Mouse (Mus musculus): Measurements from ENCODE around the gene Cd207.
"Not testable (repeated sequence)": the region's sequence is repeated elsewhere in the genome, so short reads cannot be mapped to it uniquely, and the experiment has no call there.

Cd207 gene

DNA sequence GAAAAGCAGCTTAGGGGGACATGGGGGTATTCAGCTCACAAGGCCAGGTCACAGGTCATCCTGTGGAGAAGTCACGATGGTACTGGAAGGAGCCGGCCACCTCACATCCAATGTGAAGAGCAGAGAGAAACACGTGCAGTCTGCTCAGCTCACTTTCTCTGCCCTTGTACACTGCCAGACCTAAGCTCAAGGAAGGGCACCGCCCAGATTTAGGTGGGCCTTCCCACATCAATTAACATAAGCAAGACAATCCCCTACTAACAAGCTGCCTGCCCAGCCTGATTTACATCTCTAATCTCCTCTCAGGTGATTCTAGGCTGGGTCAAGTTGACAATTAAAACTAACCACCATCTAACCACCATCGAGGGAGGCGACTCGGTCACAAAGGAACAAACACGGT, 20.3 kb upstream of the Cd207 start:
- no peak for DNase-seq (ENCODE audit: low spot score in 2 of 2)

DNA sequence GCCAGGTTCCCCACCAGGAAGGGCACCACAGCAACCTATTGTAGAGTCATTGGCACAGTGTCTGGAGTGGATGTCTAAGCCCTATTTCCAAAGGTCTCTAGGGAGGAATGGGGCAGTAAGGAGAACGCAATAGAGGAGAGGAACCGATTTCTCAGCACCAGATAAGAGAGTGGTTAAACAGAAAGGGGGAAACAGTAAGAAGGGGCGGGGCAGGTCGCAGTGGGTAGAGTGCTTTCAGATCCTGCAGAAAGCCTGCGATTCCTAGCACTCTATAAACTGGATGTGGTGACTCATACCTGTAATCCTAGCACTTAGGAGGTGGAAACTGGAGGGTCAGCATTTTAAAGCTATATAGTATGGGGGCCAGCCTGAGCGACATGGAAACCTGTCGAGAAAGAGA, 19.0 kb upstream of the Cd207 start:
- no peak for DNase-seq (ENCODE audit: low spot score in 2 of 2)

DNA sequence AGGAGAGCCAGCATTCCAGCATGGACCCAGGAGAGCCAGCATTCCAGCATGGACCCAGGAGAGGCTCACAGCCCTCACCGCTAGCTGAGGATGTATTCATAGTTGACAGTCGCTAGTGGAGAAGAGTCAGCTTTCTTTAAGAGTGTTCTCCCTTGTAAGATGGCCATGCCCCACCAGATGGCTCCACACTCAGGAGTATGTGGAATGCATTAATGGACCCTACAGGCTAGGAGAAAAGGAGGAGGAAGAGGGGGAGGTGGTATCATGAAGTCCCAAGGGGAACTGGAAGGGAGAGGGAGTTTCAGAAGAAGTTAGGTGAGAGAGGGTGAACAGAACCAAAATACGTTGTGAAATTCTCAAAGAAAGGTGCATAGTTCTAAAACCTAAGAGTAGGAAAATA, 18.1 kb upstream of the Cd207 start:
- DNase-seq (ENCODE audit: low spot score in 2 of 2) = no peak

DNA sequence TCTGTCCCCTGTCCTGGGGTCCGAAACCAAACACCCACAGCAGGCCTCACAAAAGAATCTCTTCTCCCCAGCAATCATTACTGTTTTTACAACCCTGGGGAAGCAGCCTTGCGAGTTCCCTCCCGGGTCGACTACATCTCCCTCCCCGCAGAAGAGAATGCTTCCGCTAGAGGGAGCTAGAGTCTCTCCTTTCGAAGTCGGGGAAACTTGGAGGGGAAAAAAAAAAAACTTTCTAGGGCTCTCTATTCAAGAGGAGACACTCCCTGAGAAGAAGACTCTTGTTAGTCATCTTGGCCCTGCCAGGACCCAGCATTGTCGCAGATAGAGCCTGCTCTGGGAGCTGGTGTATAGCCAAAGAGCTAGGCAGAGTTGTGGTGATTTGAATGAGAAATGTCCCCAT, 16.2 kb upstream of the Cd207 start:
- DNase-seq (ENCODE audit: low spot score in 2 of 2) = peak in 1 of 2 experiments; percentile 31

DNA sequence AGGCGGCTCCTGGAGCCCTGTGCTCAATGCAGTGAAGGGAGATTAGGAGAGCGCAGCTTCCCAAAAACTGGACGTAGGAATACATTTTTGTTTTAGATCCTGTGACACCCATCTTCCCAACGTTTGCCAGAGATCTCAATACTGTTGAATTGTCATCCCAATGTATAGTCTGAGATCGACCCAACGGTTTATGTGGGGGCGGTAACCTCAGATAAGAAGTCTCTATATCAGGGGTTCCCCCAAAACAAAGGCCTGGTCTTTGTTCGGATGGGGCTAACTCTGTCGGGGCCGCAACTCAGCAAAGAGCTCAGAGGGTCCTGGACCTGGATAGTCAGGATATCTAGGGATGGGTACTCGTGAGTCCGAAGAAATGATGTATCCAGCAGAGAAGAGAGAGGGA, 15.3 kb upstream of the Cd207 start:
- DNase-seq (ENCODE audit: low spot score in 2 of 2) = no peak

DNA sequence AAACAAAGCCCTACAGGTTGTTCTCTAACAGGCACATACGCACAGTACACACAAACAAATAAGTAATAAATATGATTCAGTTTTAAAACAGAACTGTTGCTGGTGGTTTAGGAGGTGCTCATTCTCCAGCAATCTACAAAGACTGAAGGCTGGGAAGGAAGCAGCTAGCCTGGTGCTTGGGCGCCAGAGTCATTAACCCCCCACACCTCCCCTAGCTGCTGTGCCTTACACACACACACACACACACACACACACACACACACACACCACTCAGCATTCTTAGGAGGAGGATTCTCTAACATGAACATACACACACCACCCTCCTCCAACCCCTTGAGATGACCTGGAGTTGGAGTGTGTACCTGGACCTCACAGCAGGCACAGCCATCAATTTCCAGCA, 13.3 kb upstream of the Cd207 start:
- no peak for DNase-seq (ENCODE audit: low spot score in 2 of 2)

DNA sequence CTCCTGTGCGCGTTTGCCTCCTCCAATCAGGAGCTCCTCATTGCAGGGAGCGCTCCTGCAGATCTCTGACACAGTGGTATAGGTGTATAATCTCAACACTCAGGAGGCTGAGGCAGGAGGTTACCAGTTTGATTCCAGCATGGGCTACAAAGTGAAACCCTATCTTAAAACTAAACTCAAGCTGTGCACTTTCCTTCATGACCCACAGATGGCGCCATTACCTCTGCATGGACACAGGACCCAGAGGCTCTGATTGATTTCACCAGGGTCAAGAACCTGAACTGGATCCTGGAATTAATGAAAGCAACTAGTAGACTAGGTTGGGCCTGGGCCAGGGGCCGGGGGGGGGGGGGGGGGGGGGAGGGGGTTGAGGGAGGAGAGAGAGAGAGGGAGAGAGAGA, 12.6 kb upstream of the Cd207 start:
- peak in 1 of 2 experiments; percentile 26 for DNase-seq (ENCODE audit: low spot score in 2 of 2)

DNA sequence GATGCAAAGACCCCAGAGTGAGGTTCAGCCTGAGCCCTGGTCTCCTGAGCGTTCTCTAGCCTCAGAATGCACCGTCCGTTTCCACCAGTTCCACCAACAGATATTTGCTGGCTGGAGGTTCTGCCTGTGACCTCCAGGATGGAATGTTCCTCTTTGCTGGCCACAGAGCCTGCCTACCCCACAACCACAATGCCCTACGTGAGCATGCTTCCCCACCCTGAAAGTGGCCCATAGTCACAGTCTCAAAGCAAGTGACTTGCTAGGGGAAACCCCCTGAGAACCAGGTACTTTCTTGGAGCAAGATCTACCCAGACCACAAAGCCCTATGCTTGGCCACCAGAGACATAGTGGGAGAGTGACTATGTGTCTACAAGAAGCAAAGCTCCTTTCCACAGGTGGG, 11.7 kb upstream of the Cd207 start:
- DNase-seq (ENCODE audit: low spot score in 2 of 2) = no peak

DNA sequence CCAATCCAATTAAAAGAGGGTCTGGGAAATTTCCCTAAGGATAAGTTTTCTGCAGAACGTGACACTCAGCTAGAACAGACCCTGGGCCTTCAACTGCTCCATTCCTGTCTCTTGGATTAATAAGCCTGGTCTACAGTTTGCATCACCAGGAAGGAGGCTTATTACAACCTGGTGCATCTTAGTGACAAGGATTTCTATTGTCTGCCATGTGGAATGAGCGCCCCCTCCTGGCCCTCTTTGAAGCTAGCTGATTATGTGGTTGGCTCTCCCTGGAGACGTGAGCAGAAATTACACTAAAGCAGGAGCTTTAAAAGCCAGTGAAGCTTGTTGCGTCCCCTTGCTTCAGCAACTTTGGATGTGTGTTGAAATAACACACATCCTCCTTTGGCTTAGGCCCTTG, 4.3 kb downstream of the Cd207 start:
- peak; percentile 53 to 62 for DNase-seq (ENCODE audit: low spot score in 2 of 2)

DNA sequence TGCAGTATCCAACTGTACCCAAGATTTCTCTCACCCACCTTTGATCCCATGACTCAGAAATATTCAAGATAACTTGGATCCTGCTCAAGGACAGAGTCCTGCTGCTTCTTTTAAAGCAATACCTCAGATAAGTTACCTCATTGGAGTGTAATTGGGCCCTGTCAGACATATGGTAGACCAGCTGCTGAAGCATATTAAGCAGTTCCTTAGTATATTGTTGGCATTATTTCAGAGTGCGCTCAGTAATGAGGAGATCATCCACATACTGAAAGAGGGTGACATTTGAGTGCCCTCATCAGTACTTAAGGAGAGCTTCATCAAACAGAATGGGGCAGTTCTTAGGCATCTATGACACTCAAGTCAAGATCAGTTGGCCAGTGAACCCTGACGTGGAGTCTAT, 12.6 kb downstream of the Cd207 start:
- DNase-seq (ENCODE audit: low spot score in 2 of 2) = no peak

DNA sequence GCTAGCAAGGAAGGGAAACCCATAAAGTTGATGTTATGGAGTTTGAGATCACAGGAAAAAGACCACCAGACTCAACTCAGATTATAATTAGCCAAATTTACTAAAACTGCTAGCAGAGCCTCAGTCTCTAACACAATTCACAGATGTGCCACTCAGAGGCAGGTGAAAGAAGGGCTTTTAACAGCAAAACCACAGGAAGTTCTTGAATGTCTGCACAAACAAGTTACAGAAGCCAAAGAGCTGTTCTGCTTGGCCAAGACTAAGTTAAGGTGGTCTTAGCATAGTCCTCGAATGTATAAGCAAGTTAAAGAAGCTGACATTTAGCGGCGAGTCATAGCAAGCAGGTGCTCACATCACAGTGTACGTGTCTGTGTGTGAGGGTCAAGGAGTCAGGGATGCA, 16.8 kb downstream of the Cd207 start:
- DNase-seq (ENCODE audit: low spot score in 2 of 2) = no peak

DNA sequence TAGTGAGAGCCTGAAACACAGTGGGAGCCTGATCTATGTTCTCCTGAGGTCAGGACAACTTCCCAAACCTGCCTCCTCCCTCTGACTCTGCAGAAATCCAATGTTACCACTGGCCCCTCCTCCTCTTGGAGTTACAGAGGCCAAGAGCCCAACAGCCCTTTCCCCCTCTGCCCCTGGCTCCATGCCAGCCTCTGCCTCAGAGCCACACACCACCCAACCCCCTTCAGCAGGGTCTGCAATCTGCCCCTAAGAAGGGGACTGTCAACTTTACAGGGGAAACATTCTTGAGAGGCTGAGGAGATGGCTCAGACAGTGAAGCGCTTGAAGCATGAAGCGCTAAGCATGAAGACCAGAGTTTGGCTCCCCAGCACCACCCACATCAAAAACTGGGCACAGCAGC, 21.6 kb downstream of the Cd207 start, which contains the start of gene Clec4f:
Gene Clec4f (minus strand): TSS at position 101 of the 400 bp plus-strand sequence.
- no peak for DNase-seq (ENCODE audit: low spot score in 2 of 2)

DNA sequence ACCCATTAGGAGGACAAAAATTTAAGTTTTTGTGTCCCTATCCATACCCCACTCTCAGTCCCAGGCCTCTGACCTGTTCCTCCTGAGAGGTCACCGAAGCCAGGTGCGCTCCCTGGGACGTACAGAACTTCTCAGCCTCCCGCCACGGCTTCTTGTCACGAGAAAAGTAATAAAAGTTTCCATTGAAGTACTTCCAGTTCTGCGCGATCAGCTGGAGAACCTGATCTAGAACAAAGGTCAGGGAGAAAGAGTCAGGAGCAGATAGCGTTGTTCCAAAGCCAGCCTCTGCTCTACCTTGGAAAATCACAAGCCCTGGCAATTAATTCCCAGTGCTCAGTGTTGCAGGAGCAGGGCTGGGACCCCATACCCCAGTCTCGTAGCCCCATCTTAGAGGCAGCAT, 30.9 kb downstream of the Cd207 start:
- DNase-seq (ENCODE audit: low spot score in 2 of 2) = no peak

DNA sequence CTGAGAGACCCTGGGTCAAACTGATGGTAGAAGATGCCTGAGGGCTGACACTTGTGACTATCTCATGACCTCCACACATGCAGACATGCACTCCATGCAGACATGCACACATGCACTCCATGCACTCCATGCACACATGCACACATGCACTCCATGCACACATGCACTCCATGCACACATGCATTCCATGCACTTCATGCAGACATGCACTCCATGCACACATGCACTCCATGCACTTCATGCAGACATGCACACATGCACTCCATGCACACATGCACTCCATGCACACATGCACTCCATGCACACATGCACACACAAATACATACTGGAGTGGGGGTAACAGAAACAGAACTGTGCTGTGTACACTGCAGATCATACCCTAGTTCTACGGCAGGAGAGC, 42.3 kb downstream of the Cd207 start:
- no peak for DNase-seq (ENCODE audit: low spot score in 2 of 2)

DNA sequence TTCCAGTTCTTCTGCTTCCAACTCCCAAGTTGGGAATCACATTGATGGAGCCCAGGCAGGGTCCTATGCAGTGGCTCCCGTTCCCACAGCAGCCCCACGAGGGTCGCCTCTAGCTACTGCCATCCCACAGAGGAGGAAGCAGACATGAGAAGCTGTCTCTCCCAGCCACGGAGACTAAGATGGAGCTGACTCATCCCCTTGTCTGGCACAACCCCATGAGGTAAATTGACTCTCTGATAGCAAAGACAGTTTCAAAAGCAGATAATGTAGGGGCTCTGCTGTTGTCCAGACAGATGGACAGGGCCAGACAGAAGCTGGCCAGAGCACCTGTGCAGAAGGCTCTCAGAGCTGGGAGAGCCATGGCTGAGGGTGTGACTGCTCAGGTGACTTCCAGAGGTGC, 43.0 kb downstream of the Cd207 start:
- not testable (repeated sequence) for DNase-seq (ENCODE audit: low spot score in 2 of 2)

DNA sequence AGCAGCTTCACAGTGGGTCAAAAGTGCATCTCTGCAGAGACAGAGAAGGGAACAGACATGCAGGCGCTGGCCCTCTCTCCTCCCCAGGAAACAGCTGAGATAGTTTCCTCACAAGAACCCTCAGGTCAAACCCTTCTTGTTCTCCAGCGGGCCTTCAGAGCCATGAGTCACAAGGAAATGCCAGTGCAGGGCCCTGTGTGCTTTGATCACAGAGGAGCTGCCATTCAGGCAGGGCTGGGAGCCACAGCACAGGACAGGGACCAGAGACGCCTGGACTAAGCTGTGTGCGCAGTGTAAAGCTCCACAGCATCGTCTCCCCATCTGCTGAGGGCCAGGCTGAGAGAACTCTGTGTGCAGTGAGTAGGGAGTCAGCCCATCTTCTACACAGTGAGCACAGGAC, 43.6 kb downstream of the Cd207 start:
- peak in 1 of 2 experiments; percentile 3 for DNase-seq (ENCODE audit: low spot score in 2 of 2)

DNA sequence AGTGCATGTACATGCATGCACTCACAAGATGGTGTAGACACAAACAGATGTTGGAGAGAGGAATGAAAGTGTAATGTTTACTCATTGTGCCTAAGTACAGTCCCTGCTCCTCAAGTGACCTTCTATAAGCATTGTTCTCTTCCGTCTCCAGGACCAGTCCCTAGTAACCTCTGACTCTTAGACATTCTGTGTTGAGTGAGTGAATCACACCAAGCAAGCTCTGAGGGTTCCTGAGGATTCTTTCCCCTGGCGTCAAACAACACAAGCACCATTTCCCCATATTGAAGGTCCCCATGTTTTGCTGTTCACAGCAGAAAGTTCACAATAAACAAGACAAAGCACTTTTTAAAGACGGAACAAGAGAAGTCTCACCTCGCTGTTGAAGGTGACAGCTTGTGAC, 45.8 kb downstream of the Cd207 start:
- no peak for DNase-seq (ENCODE audit: low spot score in 2 of 2)

DNA sequence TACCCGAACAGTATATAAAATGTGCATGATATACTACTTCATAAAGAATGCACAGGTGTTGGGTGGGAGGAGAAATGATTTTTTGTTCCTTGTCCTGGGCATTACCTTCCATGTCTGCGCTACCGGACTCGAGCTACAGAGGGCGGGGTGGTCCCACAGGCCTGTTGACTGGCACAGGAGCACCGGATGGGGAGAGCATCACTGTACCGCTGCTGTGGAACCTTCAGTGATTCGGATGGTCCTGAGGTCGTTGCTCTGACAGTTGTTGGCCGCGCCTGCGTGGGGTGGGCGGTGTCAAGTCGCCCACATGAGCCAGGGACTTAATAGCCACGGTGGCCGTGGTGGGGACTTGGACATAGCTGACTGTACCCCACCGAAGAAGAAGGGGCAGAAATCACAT, 50.9 kb downstream of the Cd207 start:
- DNase-seq (ENCODE audit: low spot score in 2 of 2) = no peak
